Mouse (Mus musculus) brain, embryonic 18.5 days (tissue): ENCODE data around the gene Cacng7.

Source experiments
- DNase-seq: peaks from one replicate; pipeline ENCODE4 v3.0.0-alpha.2; 2012; ENCODE audit warnings: low read depth, low spot score

The Cacng7 gene

DNA sequence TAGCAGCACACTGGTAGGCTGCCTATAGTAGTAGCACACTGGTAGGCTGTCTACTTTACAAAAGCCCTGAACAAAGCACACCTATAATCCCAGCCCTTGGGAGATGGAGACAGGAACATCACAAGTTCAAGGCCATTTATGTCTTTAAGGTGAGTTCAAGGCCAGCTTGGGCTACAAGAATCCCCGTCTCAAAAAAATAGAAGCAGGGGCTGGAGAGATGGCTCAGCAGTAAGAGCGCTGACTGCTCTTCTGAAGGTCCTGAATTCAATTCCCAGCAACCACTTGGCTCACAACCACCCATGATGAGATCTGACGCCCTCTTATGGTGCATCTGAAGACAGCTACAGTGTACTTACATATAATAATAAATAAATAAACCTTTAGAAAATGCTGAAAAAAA is 12.5 kb downstream of the Cacng7 start:
- DNase-seq = no peak

DNA sequence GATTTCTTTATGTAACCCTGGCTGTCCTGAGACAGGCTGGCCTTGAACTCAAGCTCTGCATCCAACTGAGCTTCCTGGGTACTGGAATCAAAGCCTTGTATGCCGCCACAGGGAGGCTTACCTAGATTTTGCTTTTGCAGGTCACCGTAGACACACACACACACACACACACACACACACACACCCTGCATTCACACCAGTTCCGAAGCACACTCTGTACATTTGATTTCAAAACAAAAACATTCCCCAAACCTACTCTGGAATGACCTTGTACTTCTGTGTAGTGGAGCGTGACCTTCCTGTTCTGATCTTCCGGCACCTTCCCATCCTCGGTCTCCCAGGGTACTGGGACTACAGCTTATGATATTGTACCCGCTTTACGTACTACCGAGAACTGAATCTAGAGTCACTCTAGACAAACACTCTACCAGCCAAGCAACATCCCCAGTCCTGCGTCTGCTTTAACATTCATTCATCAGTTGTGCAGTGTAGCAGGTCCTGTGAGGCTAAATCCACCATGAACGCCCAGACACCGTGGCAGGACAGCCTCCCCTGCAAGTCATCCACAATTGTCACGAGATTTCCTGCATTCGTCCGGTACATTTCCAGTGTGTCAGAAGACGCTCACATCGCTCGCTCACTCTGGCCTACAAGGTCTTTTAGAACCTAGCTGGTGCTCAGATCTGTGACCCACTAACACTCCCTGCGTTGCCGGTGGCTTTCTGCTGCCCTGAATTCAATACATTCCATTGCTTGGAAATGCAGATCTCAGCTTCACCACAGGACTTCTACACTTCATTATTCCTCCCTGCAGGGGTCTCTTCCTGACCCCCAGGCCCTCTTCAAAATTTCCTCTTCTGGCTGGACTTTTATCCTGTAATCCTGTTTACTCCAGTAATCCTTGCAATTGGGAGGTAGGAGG is 14.9 kb downstream of the Cacng7 start:
- no peak for DNase-seq

GRCm38 (mm10) chr7:3348326-3348725 is 15.6 kb downstream of the Cacng7 start:
- no peak for DNase-seq

- DNase-seq = no peak
Measured at GRCm38 (mm10) chr7:3349775-3350174, 17.0 kb downstream of the Cacng7 start.

- DNase-seq = no peak
Measured at GRCm38 (mm10) chr7:3351536-3351935, 18.8 kb downstream of the Cacng7 start.

DNA sequence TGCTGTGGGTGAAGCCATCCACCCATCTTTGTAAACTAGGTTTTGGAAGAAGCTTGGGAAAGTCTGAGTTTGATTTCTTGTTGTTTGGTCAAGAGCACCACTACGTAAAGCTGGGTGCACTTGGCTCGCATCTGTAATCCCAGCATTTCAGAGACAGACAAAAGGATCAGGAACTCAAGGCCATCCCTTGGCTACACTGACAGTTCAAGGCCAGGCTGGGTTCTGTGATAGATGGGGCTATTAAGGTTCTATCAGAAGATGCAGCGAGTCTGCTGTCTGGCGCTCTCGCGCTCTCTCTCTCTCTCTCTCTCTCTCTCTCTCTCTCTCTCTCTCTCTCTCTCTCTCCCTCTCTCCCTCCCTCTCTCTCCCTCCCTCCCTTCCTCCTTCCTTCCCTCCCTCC is 22.1 kb downstream of the Cacng7 start:
- no peak for DNase-seq

GRCm38 (mm10) chr7:3360678-3361077 is 27.9 kb downstream of the Cacng7 start:
- no peak for DNase-seq

- DNase-seq = no peak
Measured at GRCm38 (mm10) chr7:3365547-3366279, 33.0 kb downstream of the Cacng7 start.

GRCm38 (mm10) chr7:3366705-3367516 is 34.2 kb downstream of the Cacng7 start:
- DNase-seq = no peak

GRCm38 (mm10) chr7:3367569-3367968 is 34.8 kb downstream of the Cacng7 start:
- DNase-seq = no peak

- DNase-seq = no peak
Measured at GRCm38 (mm10) chr7:3368311-3368710, 35.6 kb downstream of the Cacng7 start.

- DNase-seq = no peak
Measured at GRCm38 (mm10) chr7:3369189-3369588, 36.4 kb downstream of the Cacng7 start.

DNA sequence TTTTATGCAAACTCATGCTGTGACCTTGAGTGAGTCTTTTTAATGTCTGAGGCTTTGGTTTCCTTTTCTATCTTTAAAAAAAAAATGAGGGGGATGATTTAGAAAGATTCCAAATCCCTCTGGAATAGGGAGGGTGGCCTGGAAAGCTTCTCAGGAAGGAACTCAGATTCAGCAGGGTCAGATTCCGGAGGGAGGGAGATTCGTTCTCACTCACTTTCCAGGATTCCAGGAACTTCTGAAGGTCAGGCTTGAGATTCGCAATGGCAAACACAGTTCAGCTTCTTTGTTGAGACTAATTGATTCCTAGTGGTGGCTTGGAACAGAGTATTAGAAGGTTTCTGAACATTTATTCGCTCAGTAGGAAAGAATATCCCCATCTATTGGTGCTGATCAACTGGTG is 37.7 kb downstream of the Cacng7 start:
- no peak for DNase-seq

DNA sequence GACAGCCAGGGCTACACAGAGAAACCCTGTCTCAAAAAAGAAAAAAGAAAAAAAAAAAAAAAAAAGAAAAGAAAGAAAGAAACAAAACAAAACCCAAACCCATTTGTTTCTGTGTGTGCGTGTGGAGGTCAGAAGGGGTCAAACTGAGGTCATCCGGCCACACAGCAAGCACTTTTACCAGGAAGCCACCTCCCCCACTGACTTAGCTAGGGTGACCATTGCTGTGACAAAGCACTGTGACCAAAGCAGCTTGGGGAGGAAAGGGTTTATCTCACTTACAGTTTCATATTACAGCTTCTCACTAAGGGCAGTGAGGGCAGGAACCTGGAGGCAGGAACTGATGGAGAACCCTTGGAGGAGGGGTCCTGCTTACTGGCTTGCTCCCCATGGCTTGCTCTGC is 39.6 kb downstream of the Cacng7 start:
- no peak for DNase-seq

DNA sequence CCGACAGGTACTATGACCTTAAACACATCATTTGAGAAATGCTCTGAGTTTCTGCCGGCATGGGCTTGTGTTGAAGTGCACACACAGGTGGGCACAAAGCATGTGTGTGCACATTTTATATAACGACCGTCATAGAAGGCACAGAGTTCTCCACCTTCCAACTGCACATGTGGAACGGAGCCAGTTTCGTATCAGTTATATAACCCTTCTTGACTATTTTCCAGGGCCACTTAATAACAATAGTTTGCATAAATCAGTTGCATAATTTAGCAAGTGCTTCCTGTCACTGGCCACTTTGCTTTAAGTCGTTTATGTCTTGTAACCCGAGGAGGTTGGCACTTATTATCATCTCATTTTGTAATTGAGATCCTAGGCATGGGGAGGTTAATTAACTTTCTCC is 41.0 kb downstream of the Cacng7 start:
- no peak for DNase-seq

GRCm38 (mm10) chr7:3376831-3377230 is 44.1 kb downstream of the Cacng7 start:
- DNase-seq = no peak

DNA sequence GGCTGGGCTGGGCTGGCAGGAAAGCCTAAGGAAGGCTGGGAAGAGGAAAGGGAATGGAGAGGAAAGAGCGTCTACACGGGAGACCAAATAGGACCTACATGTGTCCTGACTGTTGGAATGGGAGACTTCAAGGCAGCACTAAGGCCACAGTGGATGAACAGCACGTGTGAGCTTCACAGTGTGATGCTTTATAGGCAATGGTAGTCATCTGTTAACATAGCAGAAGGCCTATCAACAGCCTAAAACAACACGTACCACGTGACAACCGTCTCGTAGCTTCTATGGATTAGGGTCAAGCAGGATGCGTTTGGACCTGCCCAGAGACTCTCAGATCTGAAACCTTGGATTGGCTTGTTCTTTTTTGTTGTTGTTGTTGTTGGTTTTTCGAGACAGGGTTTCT is 49.4 kb downstream of the Cacng7 start:
- no peak for DNase-seq

- DNase-seq = no peak
Measured at GRCm38 (mm10) chr7:3384807-3385319, 52.1 kb downstream of the Cacng7 start.

DNA sequence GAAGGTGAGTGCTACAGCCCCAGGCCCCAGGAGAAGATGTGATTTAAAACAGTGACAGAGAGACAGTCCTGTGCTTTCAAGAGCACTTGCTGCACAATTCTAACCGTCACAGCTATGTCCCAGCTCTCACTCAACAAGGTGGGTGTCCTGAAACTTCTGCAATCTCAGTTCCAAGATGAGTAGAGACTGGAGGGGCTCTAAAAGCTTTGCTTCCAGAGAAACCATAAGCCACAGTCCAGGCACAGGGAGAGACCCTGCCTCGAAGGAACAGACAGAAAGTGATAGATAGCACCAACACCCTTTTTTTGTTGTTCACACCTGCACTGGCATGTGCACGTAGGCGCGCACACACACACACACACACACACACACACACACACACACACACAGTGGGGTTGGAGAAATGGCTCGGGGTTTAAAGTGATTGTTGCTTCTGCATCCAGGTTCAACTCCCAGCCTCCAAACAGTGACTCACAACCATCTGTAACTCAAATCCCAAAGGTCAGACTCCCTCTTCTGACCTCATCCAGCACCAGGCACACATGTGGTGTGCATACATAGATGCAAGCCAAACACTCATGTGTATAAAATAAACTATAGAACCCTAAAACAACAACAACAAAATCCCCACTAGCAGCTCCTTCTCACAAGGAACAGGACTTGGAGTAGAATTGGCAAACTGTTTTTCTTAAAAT is 53.4 kb downstream of the Cacng7 start:
- DNase-seq = no peak

GRCm38 (mm10) chr7:3387761-3388160 is 55.0 kb downstream of the Cacng7 start:
- DNase-seq = no peak

DNA sequence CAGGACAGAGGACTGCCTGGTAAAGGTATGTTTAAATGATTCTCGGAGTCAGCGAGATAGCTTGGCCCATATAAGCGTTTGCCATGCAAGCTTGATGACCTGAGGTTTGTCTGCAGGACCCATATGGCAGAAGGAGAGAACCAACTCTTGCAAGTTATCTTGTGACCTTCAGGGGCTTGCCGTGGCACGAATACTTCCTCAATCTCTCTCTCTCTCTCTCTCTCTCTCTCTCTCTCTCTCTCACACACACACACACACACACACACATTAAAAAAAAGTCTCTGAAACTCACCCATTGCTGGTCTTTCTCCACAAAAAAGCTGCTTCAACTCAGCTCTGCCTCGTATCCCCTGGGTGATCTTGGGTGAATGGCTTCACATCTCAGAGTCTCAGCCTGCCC is 56.1 kb downstream of the Cacng7 start:
- no peak for DNase-seq
